Mouse (Mus musculus) embryo, embryonic 9.5 days (tissue): ENCODE measurements at regions not wholly inside any gene's neighbourhood (a gene's known extent, or its start where the extent isn't known, plus 50 kb on each side); places are given as distances from the start of the nearest gene placed in this dataset.

Source experiments
- DNase-seq: peaks from one replicate; pipeline ENCODE4 v3.0.0-alpha.2; 2017; ENCODE audit errors: extremely low spot score

DNA sequence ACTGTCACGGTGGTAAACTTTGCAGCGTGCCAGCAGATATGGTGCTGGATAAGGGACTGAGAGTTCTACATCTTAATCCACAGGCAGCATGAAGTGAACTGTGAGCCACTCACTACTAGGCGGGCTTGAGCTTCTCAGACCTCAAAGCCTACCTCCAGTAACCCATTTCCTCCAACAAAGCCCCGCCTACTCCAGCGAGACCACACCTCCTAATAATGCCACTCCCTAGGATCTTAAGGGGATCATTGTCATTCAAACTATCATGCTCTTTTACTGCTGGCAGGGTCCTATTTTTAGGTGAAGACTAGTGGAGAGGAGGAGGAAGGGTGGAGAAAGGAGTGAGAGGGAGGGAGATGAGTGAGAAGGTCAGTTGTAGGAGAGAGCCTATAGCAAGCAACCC lies 122.0 kb downstream of the Mycn start:
- DNase-seq = no peak

DNA sequence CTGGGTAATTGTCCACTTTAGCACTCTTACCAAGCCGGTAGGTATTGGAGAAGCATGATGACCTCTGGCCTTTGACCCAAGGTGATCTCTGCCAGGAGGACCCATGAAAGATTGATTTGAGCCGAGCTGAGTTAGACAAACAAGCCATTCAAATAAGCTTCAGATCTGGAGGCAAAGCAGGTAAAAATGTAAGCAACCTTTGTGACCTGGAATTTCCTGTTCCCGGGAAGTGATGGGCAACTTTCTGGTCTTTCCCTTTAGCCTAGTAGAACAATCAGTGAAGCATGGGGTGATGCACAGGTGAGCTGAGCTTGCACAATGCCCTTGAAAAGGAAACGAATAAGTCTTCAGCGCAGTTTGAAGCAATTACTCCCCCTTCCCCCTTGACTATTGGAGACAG lies 127.0 kb downstream of the Mycn start:
- DNase-seq = peak; percentile 39

DNA sequence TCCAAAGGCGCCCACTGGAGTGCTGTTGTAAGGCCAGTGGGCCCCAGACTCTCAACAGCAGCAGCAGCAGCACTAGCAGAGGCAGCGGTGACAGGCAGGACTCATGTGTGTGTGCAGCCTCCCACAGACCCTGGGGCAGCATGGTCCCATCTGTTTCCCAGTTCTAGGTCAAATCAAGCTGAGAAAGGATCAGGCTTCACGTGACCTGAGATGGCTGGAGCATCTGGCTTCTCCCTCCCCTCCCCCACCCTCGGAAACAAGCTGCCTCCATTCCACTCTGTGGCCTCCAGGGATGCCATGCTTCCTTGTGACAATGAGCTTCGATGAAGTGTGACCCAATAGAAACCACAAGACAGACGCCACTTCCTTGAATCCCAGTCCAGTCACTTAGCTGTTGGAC lies 128.8 kb downstream of the Mycn start:
- DNase-seq = peak; percentile 69

DNA sequence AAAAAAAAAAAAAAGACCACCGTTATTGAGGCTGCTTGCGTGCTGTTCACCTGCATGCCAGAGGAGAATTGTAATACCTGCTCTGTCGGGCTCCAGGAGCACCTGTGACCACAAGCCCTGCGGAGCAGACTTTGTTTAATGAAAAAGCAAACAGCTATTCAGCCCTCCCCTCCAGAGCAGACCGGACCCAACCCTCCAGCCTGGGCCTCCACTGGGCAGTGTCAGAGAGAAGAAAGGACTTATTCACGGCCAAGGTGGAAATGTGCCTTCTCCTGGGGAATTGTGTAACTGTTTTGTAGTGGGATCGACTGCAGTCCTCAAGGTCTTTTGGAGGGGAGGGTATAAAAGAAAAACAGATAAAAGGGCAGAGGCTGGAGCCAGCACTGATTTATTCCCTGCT lies 130.8 kb downstream of the Mycn start:
- DNase-seq = peak; percentile 53

DNA sequence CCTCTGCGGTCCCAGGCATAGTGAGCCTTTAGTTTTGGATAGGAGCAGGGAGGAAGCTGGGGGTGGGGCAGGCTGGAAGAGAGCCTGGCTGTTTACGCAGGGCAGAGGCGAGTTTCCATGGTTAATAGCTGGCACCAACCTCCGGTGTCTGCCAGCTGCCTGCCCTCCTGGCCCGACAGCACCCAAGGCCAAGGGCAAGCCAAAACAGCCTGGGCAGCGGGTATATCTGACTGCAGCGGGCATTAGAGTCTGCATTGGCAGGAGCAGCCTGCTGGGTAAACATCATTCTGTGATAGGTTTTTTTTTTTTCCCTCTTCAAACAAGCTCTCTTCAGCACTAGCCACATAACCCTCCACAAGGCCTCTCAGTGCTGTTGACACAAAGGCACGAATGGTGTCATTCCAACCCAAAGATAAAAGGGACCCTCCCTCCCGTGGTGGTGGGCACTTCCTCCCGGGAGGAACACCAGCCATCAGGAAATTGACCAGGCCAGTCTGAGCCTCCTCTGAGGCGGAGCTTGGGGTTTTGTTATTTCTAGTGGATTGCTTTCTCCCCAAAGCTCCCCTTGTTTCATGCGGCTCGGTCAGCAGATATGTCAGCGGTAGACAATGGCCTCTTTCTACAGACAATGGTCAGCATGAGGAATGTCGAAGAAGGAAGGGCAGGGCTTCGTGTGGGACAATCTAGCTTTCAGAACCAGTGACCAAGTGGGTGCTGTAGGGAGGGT lies 131.4 kb downstream of the Mycn start:
- peak; percentile 76 for DNase-seq

DNA sequence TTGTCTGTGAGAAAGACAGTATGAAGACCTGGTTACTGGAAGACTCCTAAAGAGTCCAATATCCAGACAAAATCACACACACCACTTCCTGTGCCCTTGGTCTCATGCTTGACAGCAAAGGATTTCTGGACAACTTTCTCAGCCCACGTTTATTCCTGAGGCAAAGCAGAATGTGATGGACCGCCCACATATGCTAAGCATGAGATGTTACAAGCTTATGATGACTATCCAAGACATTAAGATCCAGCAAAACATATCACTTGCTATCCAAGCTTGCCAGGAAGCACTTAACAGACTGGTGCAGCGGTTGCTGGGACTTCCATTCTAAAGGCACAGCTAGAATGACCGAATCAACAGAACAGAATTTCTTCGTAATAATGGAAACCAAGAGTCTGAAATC lies 133.6 kb downstream of the Mycn start:
- DNase-seq = no peak

DNA sequence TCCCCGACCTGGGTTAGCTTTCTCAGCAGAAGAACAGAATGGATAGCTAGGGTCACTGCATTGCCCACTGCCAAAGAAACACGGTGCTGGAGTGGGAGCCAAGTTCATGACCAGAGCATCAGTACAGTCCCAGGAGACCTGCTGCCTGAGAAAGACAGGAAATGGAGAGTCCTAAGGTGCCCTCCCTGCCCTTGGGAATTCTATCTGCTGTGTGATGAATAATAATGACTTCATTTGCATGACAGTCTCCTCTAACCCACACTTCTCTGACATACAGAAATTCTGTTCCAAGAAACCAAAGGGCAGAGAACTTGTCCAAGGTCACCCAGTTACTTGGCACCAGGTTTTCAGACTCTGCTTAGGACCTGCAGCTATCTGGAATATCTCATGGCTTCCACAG lies 138.1 kb downstream of the Mycn start:
- no peak for DNase-seq

DNA sequence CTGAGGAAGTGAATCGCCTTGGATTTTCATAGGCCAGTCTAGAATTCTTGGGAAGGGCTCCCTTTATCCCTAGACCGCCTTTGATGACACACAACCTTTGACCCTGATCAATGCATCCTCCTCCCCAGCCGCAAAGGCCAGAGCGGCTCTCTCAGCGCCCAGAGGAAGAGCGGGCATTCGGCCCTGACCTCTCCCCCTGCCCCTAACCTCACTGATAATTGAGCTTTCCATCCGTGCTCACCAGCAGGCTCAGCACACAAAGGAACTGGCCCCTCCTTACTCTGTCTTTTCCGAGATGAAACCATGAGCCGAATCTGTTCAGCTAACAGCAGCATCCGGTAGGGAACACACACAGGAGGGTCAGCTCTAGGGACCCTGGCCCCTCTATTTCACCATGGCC lies 139.3 kb downstream of the Mycn start:
- peak; percentile 88 for DNase-seq

DNA sequence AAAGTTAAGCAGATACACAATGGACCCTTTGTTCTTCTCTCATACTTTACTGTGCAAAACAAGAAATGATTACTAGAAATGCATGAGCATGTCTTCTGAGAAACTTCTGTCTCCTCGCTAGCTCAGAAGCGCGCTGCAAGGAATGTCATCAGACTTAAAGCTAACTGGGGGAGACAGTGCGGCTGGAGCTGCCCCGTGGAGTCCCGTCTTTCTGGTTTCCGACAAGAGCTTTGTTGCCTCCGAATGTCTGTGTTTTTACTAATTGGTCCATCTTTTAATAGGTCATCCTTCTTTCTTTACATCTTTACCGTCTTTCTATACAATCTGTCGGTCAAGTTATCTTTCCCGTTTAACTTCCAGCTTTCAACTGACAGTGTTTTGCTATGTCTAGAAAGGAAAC lies 140.0 kb downstream of the Mycn start:
- peak; percentile 35 for DNase-seq

DNA sequence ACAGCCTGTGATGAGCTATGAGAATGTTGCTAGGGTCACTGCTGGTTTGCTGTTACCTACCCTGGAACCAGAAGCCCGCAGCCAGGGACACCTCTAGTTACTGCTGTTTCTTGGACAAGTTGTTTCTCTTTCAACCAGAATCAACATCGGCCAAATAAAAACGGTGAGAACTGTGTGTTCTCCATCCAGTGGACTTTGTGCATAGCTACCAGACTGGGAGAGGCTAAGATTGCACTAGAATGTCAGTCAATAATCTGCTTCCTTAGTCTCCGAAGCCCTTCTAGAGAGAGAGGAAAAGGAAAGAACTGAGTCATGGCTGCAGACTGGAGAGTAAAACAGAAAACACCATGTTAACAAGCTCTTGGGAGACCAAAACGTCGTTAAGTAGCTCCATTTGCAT lies 141.6 kb downstream of the Mycn start:
- no peak for DNase-seq

DNA sequence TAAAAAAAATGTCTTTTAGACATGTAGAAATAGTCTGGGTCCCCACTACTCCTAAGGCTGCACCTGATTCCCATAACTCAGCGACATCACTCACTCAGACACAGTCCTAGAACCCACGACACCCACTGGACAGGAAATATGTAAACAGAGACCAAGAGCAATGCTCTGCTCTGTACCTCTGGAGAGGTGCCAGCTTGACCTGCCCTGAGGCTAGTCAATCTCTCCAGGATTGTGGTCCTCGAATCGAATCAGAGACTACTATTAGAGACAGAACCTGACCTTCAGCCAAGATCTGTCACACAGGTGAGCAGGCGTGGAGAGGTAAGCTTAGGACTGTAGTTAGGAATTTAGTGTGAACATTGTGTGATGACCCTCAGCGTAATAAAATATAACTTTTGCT lies 152.7 kb downstream of the Mycn start:
- DNase-seq = no peak

DNA sequence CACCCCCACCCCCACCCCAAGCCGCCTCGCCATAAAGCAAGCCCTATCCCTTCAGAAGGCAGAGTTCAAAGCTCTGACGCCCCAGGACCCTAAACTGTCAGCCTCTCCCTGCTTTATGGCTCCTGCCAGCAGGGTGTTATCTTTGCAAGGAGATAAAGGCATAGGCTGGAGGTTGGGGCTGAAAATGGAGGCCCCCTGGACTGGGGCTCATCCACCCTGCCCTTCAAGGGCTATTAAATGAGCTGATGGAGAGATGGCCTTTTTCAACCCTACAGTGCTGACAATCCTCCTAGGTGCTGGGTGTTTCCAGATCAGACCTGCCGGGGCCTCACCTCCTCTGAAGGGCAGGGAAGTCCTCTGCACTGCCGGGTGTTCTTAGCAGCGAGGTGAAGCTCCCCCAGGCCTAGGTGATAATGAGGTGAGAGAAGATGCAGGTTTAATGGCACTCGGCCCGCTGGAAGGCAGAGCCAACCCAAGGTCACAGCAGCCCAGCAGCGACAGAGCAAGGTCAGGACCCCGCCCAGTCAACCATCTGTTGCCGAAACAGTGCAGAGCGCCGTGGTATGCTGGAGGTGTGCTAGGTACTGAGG lies 153.4 kb downstream of the Mycn start:
- peak; percentile 47 for DNase-seq

DNA sequence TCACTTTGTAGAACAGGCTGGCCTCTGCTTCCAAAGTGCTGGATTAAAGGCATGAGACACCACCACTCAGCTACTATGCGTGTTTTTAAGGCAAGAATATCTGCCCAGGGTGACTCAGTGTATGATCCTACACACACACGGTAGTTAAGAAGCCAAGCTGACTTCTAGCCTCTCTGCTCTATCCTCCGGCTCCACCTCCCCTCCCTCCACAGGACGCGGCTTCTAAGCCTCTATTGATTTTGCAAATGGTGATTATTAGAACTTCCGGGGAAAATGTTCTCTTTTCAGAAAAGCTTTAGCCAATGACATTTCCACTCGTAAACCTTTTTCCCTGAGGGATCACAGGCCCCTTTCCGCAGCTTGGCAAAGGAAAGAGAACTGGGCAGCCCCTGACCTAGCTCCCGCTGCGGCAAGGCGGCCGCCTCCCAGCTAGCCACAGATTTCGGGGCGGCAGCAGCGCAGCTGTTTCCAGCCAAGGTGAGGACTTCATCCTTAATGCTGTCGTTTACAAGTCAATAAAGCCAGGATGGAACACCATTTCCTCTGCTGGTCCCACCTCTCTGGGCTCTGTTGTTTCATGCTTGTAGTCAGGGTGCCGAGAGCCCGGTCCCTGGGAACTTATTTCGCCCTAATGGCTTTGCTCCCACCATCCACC lies 154.0 kb downstream of the Mycn start:
- DNase-seq = peak; percentile 49

DNA sequence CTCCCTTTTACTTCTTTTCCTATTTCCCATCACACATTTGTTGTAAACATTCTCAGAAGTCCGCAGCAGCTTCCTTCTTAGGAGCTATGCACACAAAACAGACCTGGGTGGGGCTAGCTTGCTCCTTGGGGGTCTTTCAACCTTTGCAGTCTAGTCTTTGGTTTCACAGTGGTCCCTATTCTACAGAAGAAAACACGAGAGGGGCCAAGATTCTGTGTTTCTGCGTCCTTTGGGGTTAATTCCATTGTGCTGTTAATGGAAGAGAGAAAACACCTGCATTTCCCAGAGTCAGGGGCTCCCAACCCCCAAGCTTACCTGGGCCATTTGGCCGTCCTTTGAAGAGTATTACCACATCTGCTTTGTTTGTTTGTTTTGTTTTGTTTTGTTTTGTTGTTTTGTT lies 154.6 kb downstream of the Mycn start:
- no peak for DNase-seq

DNA sequence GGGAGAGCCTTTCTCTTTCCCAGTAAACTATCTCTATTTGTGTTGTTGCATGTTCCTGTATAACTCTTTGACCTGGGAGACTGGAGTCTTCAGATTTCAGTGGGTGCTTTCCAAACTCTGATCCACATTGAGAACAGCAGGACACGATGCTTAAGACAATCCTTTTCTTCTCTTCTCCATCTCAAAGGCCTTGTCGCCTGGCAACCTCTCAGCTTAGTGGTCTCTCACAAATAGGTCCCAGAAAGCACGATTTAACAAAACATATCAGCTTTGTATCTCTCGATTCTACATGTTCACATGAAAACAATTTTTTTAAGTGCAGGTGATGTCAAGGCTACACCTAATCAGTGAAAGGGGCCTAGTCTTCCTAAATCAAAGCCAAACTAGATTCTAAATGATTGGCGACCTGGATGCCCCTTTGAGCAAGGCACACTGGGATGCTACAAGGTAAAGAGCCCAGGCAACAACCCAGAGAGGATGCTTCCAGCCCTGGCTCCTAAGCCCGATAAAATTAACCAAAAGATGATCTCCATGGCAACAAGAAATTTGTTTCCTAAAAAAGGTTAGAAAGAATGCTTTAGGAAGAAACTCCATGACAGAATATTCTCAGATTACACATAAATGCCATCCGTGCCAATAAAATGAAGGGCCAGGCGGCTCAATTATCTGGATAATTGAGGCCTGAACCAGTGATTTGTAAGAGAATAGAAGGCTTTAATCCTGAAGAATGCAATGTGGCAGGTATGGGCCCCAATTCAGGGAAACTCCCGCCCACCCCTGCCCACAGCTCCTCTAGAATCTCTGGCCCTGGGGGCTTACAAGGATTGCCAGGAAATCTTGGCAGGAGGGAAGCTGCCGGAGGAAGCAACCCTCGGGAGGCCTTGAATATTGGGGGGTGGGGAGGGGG lies 157.8 kb downstream of the Mycn start:
- DNase-seq = no peak

DNA sequence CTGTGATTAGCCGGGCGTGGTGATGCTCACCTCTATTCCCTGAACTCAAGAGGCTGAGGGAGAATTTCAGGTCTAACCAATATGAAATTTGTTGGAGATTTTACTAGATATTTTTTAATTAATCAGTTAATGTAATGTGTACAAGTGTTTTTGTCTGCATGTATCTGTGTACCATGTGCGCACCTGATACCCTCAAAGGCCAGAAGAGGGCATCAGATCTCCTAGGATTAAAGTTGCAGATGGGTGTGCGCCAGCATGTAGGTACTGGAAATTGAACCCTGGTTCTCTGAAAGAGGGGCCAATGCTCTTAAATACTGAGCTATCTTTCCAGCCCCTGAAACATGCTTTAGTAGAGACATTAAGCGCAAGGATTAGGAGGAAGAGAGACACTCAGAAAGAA lies 160.2 kb downstream of the Mycn start:
- no peak for DNase-seq

DNA sequence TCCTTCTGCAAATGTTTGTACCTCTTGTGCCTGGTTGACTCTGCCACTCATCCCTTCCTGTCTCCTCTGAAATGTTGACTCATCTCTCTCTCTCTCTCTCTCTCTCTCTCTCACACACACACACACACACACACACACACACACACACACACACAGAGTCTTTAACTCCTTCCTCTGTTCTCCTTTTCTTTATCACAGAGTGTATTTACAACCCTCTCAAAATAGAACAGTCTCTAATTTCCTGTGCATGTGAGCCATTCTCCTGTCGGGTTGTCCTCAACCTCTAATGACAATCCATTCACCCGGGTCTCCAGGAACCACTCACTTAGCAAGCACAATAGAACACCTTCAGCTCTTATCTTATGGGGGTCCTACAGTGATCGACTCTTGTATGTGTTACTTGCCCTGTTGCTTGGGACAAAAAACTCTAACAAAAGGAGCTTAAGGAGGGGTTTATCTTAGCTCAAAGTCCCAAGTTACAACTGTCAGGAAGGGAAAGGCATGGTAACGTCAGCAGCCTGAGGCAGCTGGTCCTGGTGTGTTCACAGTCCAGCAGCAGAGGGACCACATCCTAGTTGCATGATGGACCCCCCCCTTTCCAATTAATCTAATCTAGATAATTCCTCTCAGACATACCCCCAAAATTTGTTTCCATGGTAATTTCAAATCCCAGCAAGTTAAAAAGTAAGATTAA lies 163.0 kb downstream of the Mycn start:
- no peak for DNase-seq

DNA sequence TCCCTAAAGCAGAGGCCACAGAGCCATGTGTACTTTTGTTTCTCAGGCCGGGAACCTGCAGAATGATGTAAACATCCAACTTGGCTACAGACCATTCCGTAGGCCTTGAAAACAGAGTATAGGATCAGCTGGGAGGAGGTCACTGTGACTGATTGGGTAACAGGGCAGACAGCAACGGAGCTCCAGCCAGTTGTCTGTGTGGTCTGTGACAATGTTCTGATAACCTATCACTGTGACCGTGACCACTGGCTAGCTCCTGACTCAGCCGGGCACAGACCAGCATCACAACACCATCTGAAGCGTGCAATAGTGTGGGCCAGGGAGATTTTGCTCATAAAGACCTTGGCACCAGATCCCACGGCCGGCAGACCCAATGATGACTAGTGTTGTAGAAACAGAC lies 164.3 kb downstream of the Mycn start:
- DNase-seq = no peak

DNA sequence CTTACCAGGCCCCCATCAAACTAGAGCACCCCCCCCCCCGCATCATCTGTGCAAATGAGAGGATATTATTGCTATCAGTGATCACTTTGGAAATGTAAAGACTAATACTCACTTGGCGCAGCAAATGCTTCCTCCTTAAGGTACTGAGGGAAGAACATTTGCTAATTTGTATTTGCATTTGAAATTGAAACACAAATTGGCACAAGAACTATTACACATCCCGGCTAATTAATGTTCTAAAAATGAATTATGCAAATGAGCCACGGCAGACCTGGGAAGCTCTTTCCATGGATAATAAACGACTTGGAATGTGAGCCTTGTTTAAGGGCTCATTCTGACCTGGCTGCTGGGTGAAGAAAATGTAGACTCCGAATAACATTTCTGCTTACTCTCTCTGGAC lies 164.9 kb downstream of the Mycn start:
- no peak for DNase-seq

DNA sequence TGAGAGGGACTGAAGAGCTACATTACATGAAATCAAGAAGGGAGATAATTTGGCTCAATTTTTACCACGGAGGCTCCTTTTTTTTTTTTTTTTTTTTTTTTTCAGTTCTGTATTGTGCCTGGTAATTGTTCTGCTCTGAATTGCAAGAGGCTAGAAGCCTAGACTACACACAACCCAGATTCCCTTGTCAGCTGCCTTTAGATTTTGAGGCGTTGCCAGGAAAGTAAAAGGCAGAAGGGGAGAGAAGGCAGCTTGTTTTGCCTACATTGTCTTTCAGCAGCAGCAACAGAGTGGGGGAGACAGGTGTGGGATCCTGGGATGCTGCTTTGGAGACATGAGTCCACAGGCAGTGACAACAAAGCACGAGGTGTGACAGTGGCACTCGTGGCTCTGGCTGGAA lies 170.7 kb downstream of the Mycn start:
- no peak for DNase-seq

DNA sequence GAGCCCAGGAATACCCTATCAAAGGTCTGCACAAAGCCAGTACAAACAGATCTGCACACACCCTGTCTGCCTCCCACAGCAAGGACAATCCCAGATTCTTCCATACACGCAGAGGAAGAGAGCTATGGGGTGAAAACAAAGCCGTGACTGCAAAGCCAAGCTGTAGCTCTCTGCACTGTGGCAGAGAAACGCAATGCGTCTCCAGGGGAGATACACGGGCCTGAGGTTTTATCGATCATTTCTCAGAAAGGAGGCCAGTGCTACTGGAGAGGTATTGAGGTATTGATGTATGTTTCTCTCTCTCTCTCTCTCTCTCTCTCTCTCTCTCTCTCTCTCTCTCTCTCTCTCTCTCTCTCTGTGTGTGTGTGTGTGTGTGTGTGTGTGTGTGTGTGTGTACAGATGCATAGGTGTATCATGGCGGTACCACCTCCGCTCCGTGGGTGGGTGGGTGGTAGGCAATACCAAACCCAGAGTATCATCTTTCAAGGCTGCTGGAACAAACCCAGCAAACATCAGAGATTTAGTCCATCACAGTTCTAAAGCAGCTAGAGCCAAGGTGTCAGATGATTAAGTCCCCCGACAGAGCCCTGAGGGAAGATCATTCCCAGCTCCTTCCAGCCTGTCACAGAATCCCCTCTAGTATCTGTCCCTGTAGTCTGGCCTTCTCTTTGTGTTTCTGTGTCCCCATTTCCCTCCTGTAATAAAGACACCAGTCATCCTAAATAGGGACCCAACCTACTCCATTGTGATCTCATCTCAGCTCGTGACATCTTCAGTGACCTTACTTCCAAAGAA lies 175.0 kb downstream of the Mycn start:
- DNase-seq = no peak
